Mouse (Mus musculus) liver, embryonic 14.5 days (tissue): Measurements from ENCODE around the gene Mpl. TPM values are rescaled to one million over a fixed set of nuclear protein-coding genes. Genes with fewer than 3 reads are reported as not detected.

Experiments used
- ATAC-seq: fragments of 200-750 bp; cut with Nextera tagmentation; 2 replicates; pipeline ENCODE4 v1.8.0; 2017; ENCODE audit warnings: moderate number of reproducible peaks, mild to moderate bottlenecking, moderate library complexity; ENCODE audit not compliant: insufficient read depth
- DNase-seq, 3 experiments: peaks; one replicate each; pipeline ENCODE4 v3.0.0-alpha.2; 2012 to 2013; ENCODE audit warnings: low read depth in 3 of 3, low spot score in 3 of 3
- H3K27ac ChIP-seq: fragments of 300-500 bp; sonication (generic); 2 replicates; pipeline ENCODE4 v1.5.1; 2014; ENCODE audit warnings: moderate library complexity, mild to moderate bottlenecking, control low read depth, inconsistent platforms
- H3K27me3 ChIP-seq: fragments of 300-500 bp; sonication (generic); 2 replicates; pipeline ENCODE4 v1.6.1; 2014; ENCODE audit warnings: mild to moderate bottlenecking, low read length, moderate library complexity; ENCODE audit not compliant: control insufficient read depth, insufficient read depth
- H3K36me3 ChIP-seq: fragments of 300-500 bp; sonication (generic); replicated peaks from 2 replicates; pipeline ENCODE4 v1.6.1; 2014; ENCODE audit warnings: low read depth; ENCODE audit not compliant: control insufficient read depth, insufficient read depth
- H3K4me1 ChIP-seq, 2 experiments: fragments of 200-500 bp in 1 of 2; fragments of 300-500 bp in 1 of 2; sonication (generic) in 1 of 2; replicated peaks; 2 replicates each; pipeline ENCODE4 v1.6.1; 2012 to 2014; ENCODE audit warnings: antibody characterized with exemption in 1 of 2, inconsistent platforms in 1 of 2, low read length in 1 of 2; ENCODE audit not compliant: control insufficient read depth in 2 of 2, insufficient read depth in 2 of 2
- H3K4me2 ChIP-seq: fragments of 300-500 bp; sonication (generic); 2 replicates; pipeline ENCODE4 v1.6.1; 2014; ENCODE audit warnings: low read depth, mild to moderate bottlenecking, control low read depth, moderate library complexity
- H3K4me3 ChIP-seq, 2 experiments: fragments of 200-500 bp in 1 of 2; fragments of 300-500 bp in 1 of 2; sonication (generic) in 1 of 2; 2 replicates each; pipeline ENCODE4 v1.5.1; 2012 to 2014; ENCODE audit warnings: low read depth in 2 of 2, low read length in 2 of 2, mild to moderate bottlenecking in 2 of 2, control low read depth in 1 of 2, inconsistent platforms in 1 of 2, moderate library complexity in 1 of 2; ENCODE audit not compliant: insufficient read depth in 1 of 2
- H3K9ac ChIP-seq: fragments of 300-500 bp; sonication (generic); replicated peaks from 2 replicates; pipeline ENCODE4 v1.6.1; 2014; ENCODE audit warnings: mild to moderate bottlenecking, control low read depth, moderate library complexity
- H3K9me3 ChIP-seq: fragments of 300-500 bp; sonication (generic); 2 replicates; pipeline ENCODE4 v1.6.1; 2016; ENCODE audit warnings: low read length, mixed read lengths; ENCODE audit not compliant: control insufficient read depth
- CTCF ChIP-seq: IDR thresholded peaks from 2 replicates; pipeline ENCODE4 v1.5.1; 2016; ENCODE audit warnings: antibody characterized with exemption, low read depth, control low read depth
- EP300 ChIP-seq: IDR thresholded peaks from 2 replicates; pipeline ENCODE4 v1.6.1; 2016; ENCODE audit warnings: antibody characterized with exemption, low read depth
- WGBS: fragments of 180-500 bp; shearing (Covaris S2); extraction: QIAGEN DNeasy Blood & Tissue Kit; methylation state at CpG from one replicate; pipeline ENCODE4 v1.1.7; 2014; ENCODE audit not compliant: insufficient replicate concordance; 5-methylcytosine and 5-hydroxymethylcytosine counted together
- polyA plus RNA-seq, 2 experiments: library from polyadenylated mRNA; depleted of rRNA in 1 of 2; stranded (reverse) in 1 of 2; unstranded in 1 of 2; fragments of >200 nt; fragmentation: Nextera tagmentation in 1 of 2; extraction: Ambion mirVana in 1 of 2; gene quantifications; 2 replicates each; pipeline versions ENCODE4 v1.2.1 to v1.2.3; 2012 to 2014

Gene Mpl
- polyA plus RNA-seq (2012; rRNA removed) (5.6 and 5.7 TPM in 2 replicates), polyA plus RNA-seq (2014; fragmentation: Nextera tagmentation; extraction: Ambion mirVana) (6.3 and 9.0 TPM in 2 replicates)

GRCm38 (mm10) chr4:118457345-118457975 lies at the start of gene Mpl:
TSS of gene Mpl (minus strand) at chr4:118457513.
- Histone ChIP-seq H3K9me3 (no peaks in the 10 kb centered on the region), H3K4me2 (no peak within 1 kb of the TSS), H3K4me3 (no peak within 1 kb of the TSS), H3K36me3 (no peaks in the 10 kb centered on the region), H3K9ac (no peak within 1 kb of the TSS), H3K27me3 (no peaks in the 10 kb centered on the region), H3K4me1 (no peaks in the 10 kb centered on the region), H3K27ac (no peak within 1 kb of the TSS)
- TF ChIP-seq CTCF (no peak), EP300 (no peak)
- DNase-seq: no peak
- no peak for ATAC-seq
- 21% methylated on average over 9 of the region's 9 CpGs for WGBS

GRCm38 (mm10) chr4:118505551-118505950 lies 48.2 kb upstream of the Mpl start:
- Histone ChIP-seq H3K9me3 (no peaks in the 10 kb centered on the region), H3K4me2 (no peak overlapping the region), H3K36me3 (no peaks in the 10 kb centered on the region), H3K4me3 (no peak overlapping the region), H3K9ac (no peak overlapping the region), H3K27ac (no peak overlapping the region), H3K27me3 (no peaks in the 10 kb centered on the region), H3K4me1 (no peaks in the 10 kb centered on the region)
- ATAC-seq (no peak), DNase-seq (no peak)
- WGBS: 44% methylated on average over 3 of the region's 3 CpGs
- TF ChIP-seq EP300: no peak

- Histone ChIP-seq H3K4me2 (no peak overlapping the region), H3K4me1 (no peaks in the 10 kb centered on the region; a peak in 1 of 4 replicates), H3K9ac (no peak overlapping the region), H3K27ac (no peak overlapping the region), H3K4me3 (no peak overlapping the region), H3K27me3 (no peaks in the 10 kb centered on the region), H3K36me3 (no peaks in the 10 kb centered on the region), H3K9me3 (no peaks in the 10 kb centered on the region)
- ATAC-seq (no peak), DNase-seq (no peak)
- 62% methylated on average over 9 of the region's 9 CpGs for WGBS
- TF ChIP-seq CTCF (no peak), EP300 (no peak)
These were observed 43.5 kb upstream of the Mpl start for GRCm38 (mm10) chr4:118500792-118501191.

- Histone ChIP-seq H3K27me3 (no peaks in the 10 kb centered on the region), H3K36me3 (no peaks in the 10 kb centered on the region), H3K4me3 (no peak overlapping the region), H3K27ac (no peak overlapping the region), H3K9ac (no peak overlapping the region), H3K4me1 (no peaks in the 10 kb centered on the region; a peak in 1 of 4 replicates), H3K9me3 (no peaks in the 10 kb centered on the region), H3K4me2 (no peak overlapping the region)
- WGBS: 37% methylated on average over 6 of the region's 6 CpGs
- TF ChIP-seq CTCF: no peak
- TF ChIP-seq EP300: no peak
- ATAC-seq (no peak), DNase-seq (no peak)
These were observed 42.9 kb upstream of the Mpl start for GRCm38 (mm10) chr4:118500171-118500724.

- Histone ChIP-seq H3K27ac (no peak overlapping the region), H3K36me3 (no peaks in the 10 kb centered on the region), H3K9ac (no peak overlapping the region), H3K4me3 (no peak overlapping the region), H3K4me2 (no peak overlapping the region), H3K27me3 (no peaks in the 10 kb centered on the region), H3K9me3 (no peaks in the 10 kb centered on the region), H3K4me1 (no peaks in the 10 kb centered on the region)
- WGBS: 76% methylated on average over 10 of the region's 10 CpGs
- DNase-seq: no peak
- no peak for ATAC-seq
- no peak for TF ChIP-seq EP300
- TF ChIP-seq CTCF: no peak
These were observed 33.1 kb upstream of the Mpl start for GRCm38 (mm10) chr4:118490461-118490860.
